Mouse (Mus musculus): ENCODE measurements around the gene Kctd4. TPM values are rescaled to one million over a fixed set of nuclear protein-coding genes. Genes with fewer than 3 reads are reported as not detected.
"Not testable (repeated sequence)": the region's sequence is repeated elsewhere in the genome, so short reads cannot be mapped to it uniquely, and the experiment has no call there.

Gene Kctd4
- polyA plus RNA-seq (2015; fragmentation: Nextera tagmentation; extraction: Ambion mirVana): 7.9 and 8.4 TPM in 2 replicates

DNA sequence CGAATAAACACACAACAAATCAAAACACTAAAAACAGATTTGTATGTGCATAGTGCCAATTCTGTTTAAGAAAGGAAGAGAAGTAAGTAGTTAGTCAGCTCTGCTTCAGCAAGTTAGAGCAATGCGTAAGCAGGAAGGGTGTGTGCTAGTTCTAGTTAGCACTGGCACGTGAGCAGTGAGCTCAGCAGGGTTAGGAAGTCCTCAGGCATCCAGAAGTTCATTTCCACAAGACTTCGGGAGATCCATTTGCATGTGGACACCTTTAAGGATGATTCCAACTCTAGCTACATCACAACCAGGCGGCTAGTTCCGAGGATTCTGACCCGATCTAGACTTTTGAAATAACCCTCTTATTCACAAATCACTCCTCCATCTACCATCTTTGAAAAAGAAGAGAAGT lies at the start of gene Kctd4:
TSS of gene Kctd4 (plus strand) at position 244 of the 400 bp plus-strand sequence.
- Histone ChIP-seq H3K27me3 (replicated peaks) (no peaks in the 10 kb centered on the region), H3K27ac (no peak within 1 kb of the TSS), H3K9me3 (no peaks in the 10 kb centered on the region), H3K4me3 (no peak within 1 kb of the TSS), H3K4me2 (no peak within 1 kb of the TSS), H3K4me1 (no peaks in the 10 kb centered on the region), H3K36me3 (replicated peaks) (no peaks in the 10 kb centered on the region), H3K9ac (no peak within 1 kb of the TSS)
- 92% methylated on average over 7 of the region's 7 CpGs for WGBS
- no peak for ATAC-seq (replicated peaks)

DNA sequence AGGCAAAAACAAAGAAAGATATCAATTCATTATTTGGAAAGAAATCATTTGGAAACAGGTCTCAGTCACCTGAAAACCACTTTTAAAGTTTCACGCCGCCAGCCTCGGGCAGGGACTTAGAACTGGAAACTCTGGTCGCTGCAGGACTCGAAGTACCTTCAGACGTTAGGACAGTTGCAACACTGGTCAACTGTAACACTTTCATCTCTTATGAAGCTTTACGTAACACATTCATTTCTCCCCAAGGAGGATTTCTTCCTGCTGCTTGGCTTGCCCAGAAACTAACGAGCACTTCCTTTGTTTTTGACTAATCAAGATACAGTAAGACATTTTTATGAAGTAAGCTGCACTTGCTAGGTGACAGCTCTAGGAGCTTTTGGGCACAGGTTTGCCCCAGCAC lies 47.9 kb upstream of the Kctd4 start:
- H3K4me3 ChIP-seq: no peak overlapping the region
- no peaks in the 10 kb centered on the region for H3K36me3 ChIP-seq (replicated peaks)
- H3K27me3 ChIP-seq (replicated peaks): no peaks in the 10 kb centered on the region
- no peaks in the 10 kb centered on the region for H3K9me3 ChIP-seq
- no peak overlapping the region for H3K4me2 ChIP-seq
- no peak overlapping the region for H3K9ac ChIP-seq
- ATAC-seq (replicated peaks): no peak
- no peak overlapping the region for H3K27ac ChIP-seq
- H3K4me1 ChIP-seq: peaks cover 4% of the 10 kb centered on the region; the same call in 1 of the 2 replicates
- WGBS: 82% methylated on average over 8 of the region's 8 CpGs

DNA sequence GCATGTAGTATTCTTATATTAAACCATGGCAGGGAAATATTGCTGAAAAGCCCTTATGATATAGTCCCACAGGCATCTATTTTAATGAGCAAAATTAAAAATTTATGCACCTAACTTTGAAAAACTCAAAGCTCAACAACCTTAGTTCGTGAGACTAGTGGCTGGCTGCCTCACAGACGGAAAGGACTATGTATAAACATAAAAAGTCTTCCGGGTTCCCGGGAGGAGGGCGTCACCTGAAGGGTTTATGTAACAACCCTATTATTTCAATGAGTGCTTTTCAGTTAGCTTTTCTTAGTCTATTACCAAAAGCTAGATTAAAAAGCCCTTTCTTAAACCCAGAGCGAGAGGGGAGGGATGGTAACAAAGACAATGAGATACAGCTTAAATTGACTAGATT lies 42.8 kb upstream of the Kctd4 start:
- Histone ChIP-seq H3K27ac (0 out of 2 replicates have a peak overlapping the region, but pooled peaks have one; percentile 44), H3K36me3 (replicated peaks) (no peaks in the 10 kb centered on the region), H3K4me1 (peaks cover 10% of the 10 kb centered on the region), H3K4me3 (no peak overlapping the region), H3K27me3 (replicated peaks) (no peaks in the 10 kb centered on the region), H3K4me2 (no peak overlapping the region), H3K9me3 (no peaks in the 10 kb centered on the region), H3K9ac (no peak overlapping the region)
- WGBS: 55% methylated on average over 6 of the region's 6 CpGs
- no peak for ATAC-seq (replicated peaks)

DNA sequence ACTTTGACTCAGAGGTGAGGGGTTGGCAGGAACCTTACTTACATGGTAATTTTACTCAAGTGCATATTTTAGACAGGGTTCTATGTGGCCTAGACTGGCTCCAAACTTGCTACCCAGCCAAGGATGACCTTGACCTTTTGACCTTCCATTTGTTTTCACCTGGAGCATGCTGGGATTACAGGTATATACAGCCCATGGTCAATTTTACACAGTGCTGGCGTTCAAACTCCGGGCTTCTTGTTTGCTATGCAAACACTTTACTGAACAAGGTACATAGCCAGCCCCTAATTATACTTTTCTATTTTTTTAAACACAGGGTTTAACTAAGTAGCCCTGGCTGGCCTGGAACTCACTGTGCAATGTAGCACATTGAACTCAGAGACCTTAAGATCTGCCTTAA lies 42.1 kb upstream of the Kctd4 start:
- peaks cover 10% of the 10 kb centered on the region for H3K4me1 ChIP-seq
- H3K9ac ChIP-seq: no peak overlapping the region
- no peak overlapping the region for H3K4me3 ChIP-seq
- H3K36me3 ChIP-seq (replicated peaks): no peaks in the 10 kb centered on the region
- H3K27ac ChIP-seq: peak overlapping the region; percentile 44; the same call in 1 of the 2 replicates
- no peak overlapping the region for H3K4me2 ChIP-seq
- ATAC-seq (replicated peaks): no peak
- H3K27me3 ChIP-seq (replicated peaks): no peaks in the 10 kb centered on the region
- WGBS: 88% methylated on average over 2 of the region's 2 CpGs
- H3K9me3 ChIP-seq: no peaks in the 10 kb centered on the region

DNA sequence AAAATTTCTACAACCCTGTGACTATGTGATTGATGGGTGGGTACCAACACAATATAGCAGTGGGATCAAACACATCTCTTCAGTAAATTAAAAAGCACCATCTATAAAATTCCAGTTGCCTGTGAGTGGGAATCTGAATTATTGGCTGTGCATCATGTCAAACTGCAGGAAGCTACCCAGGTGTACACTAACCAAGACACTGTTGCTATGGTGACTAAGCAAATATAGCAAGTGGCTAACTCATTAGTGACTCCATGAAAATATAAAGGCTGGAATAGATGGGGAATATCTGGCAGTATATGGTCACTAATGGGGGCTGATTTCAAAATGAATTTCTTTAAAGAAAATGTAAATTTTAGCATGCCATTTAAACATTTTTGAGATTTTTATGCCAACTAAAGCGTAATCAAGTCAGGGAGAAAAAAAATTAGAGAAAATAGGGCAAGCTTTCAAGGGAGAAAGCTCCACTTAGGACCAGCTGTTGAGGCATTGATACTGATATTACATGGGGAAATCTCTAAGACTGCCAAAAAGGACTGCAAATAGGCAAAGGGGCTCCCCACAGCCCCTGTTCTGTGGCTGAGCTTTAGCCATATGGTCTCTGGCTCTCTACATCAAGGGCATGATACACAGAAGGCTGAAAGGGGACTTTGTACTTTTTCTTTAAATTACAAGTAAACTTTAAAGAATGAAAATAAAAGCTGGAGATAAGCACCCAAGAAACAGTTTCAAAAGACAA lies 31.3 kb upstream of the Kctd4 start:
- no peaks in the 10 kb centered on the region for H3K27me3 ChIP-seq (replicated peaks)
- H3K9me3 ChIP-seq: no peaks in the 10 kb centered on the region
- H3K4me2 ChIP-seq: no peak overlapping the region
- H3K4me1 ChIP-seq: peaks cover 3% of the 10 kb centered on the region
- ATAC-seq (replicated peaks): peak; percentile 77
- 83% methylated on average over 1 of the region's 1 CpGs for WGBS
- no peak overlapping the region for H3K9ac ChIP-seq
- H3K27ac ChIP-seq: 0 out of 2 replicates have a peak overlapping the region, but pooled peaks have one; percentile 6
- no peak overlapping the region for H3K4me3 ChIP-seq
- no peaks in the 10 kb centered on the region for H3K36me3 ChIP-seq (replicated peaks)

DNA sequence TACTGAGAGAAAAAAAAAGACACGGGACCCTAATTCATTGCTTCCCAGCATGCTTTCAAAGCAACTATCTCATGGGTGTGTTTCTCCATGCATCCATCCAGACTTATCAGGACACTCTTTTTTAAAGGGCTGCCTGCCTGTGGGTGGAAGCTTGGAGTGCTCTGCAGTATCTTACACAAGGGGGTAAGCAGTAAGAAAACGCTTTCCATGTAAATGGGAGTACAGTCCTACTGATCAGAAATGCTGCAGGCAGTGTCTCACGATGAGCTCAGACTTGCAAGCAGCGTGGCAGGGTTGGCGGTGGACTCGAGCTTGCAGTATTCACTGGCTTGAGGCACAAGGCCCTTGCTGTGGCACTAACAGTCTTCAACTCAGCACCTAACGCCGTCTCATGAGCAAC lies 25.1 kb upstream of the Kctd4 start:
- not testable (repeated sequence) for H3K9me3 ChIP-seq; H3K36me3 ChIP-seq (replicated peaks); H3K27me3 ChIP-seq (replicated peaks); H3K4me1 ChIP-seq; H3K27ac ChIP-seq; ATAC-seq (replicated peaks); H3K4me2 ChIP-seq; H3K4me3 ChIP-seq; H3K9ac ChIP-seq
- 83% methylated on average over 8 of the region's 8 CpGs for WGBS

DNA sequence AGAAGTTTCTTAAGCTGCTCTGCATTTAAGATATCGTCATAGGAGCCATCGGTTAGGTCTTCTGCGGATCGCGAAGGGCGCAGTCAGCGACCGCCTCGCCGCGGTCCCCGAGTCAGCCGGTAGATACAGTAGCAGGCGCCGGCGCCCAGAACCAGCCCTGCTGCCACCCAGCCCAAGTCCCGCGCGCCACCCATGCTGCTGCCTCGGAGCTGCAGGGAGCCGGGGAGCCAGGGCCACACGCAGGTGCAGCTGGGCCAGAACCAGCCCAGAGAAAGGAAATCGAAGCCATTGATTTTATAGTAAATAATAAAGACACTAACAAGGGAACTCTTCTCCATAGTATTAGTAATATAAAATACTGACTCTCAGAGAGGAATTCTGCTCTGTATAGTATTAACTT lies 23.5 kb upstream of the Kctd4 start:
- no peak for ATAC-seq (replicated peaks)
- no peak overlapping the region for H3K9ac ChIP-seq
- no peaks in the 10 kb centered on the region for H3K36me3 ChIP-seq (replicated peaks)
- no peak overlapping the region for H3K27ac ChIP-seq
- no peak overlapping the region for H3K4me3 ChIP-seq
- no peak overlapping the region for H3K4me2 ChIP-seq
- H3K27me3 ChIP-seq (replicated peaks): no peaks in the 10 kb centered on the region
- H3K9me3 ChIP-seq: no peaks in the 10 kb centered on the region
- no peaks in the 10 kb centered on the region for H3K4me1 ChIP-seq
- 95% methylated on average over 23 of the region's 23 CpGs for WGBS

DNA sequence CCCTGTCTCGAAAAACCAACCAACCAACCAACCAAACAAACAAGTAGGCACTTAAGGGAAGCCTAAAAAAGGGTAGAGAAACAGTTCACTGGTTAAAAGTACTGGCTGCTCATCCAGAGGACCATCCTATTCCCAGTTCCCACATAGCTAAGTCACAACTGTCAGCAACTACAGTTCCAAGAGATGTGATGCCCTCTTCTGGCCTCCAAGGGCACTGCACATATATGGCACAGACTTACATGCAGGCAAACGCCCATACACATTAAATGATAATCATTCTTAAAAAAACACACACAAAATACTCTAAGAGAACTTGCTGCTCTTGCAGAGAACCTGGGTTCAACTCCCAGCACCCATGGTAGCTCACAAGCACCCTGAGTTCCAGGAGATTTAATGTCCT lies 20.4 kb upstream of the Kctd4 start:
- no peak for ATAC-seq (replicated peaks)
- no peaks in the 10 kb centered on the region for H3K36me3 ChIP-seq (replicated peaks)
- no peak overlapping the region for H3K4me2 ChIP-seq
- H3K4me1 ChIP-seq: no peaks in the 10 kb centered on the region
- no peak overlapping the region for H3K9ac ChIP-seq
- H3K9me3 ChIP-seq: no peaks in the 10 kb centered on the region
- H3K27me3 ChIP-seq (replicated peaks): no peaks in the 10 kb centered on the region
- H3K4me3 ChIP-seq: no peak overlapping the region
- H3K27ac ChIP-seq: no peak overlapping the region
- WGBS: 97% methylated on average over 2 of the region's 2 CpGs

DNA sequence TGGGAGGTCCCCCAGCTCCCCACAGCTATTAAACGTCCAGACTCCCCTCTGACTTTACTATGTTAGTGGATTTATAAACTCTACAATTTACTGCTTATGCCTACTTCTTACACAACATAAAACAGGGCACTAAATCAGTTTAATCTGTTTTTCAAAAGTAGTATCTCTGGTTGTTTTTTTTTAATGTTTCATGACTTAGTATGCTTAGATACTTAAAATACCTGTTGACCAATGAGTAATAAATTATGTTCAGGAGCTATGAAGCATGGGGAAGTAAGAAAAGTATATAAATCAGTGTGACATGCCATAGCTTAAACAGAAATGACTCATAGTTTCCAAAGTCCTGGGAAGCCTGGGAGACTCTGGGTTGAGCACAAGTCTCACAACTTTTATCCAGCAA lies 17.1 kb upstream of the Kctd4 start:
- H3K4me2 ChIP-seq: no peak overlapping the region

DNA sequence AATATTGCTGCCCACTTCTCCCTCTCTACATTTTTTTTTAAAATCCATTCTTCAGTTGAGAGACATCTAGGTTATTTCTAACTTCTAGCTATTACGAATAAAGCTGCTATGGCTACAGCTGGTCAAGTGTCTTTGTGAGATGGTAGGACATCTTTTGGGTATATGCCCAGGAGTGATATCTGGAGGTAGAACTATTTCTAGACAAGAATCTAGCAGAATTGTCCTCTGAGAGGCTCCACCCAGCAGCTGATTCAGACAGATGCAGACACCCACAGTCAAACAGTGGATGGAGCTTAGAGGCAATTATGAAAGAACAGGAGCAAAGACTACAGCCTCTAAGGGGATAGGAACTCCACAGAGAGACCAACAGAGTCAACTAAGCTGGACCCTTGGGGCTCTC lies 13.3 kb upstream of the Kctd4 start:
- Histone ChIP-seq H3K4me1 (no peaks in the 10 kb centered on the region), H3K36me3 (replicated peaks) (no peaks in the 10 kb centered on the region), H3K9ac (no peak overlapping the region), H3K4me3 (no peak overlapping the region), H3K27ac (no peak overlapping the region), H3K4me2 (no peak overlapping the region), H3K27me3 (replicated peaks) (no peaks in the 10 kb centered on the region), H3K9me3 (no peaks in the 10 kb centered on the region)
- 100% methylated on average over 1 of the region's 1 CpGs for WGBS
- ATAC-seq (replicated peaks): no peak

More for the DNA sequence above, 17.1 kb upstream of the Kctd4 start:
- 84% methylated on average over 1 of the region's 1 CpGs for WGBS
- H3K4me3 ChIP-seq: no peak overlapping the region
- H3K27me3 ChIP-seq (replicated peaks): no peaks in the 10 kb centered on the region
- H3K9me3 ChIP-seq: no peaks in the 10 kb centered on the region
- no peak overlapping the region for H3K27ac ChIP-seq
- H3K36me3 ChIP-seq (replicated peaks): no peaks in the 10 kb centered on the region
- no peak for ATAC-seq (replicated peaks)
- no peaks in the 10 kb centered on the region for H3K4me1 ChIP-seq
- no peak overlapping the region for H3K9ac ChIP-seq

DNA sequence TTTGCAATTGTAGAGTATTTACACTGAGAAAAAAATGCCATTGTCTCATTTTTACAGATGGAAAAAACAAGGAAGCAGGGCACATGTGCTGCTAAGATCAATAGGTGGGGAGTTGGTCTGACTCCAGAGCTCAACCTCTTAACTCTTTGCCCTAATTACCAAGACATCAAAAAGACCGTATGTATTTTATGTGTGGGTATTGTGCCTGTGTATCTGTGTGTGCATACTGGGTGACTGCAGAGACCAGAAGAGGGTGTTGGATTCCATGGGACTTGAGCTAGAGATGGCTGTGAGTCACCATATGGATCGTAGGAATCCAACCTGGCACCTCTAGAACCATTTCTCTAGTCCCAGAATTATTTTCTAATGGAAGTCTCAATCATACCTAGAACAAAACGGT lies 12.4 kb upstream of the Kctd4 start:
- no peak overlapping the region for H3K4me2 ChIP-seq
- ATAC-seq (replicated peaks): no peak
- 94% methylated on average over 3 of the region's 3 CpGs for WGBS

DNA sequence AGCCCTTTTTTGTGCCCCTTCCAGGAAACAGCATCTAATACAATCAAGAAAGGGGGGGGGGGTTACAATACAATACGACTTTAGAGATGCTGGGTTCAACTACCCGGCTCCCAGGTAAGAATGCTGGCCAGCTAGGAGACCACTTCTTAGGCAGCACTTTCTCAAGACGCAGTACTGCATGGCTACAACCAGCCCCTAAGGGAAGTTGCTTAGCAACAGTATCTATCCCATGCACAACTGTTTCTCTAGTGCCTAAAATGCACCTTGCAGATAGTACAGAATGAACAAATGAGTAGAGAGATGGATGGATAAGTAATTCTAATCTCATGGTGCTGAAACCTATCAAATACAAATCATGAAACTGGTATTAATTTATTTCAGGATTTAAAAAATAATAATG lies 7.1 kb upstream of the Kctd4 start:
- Histone ChIP-seq H3K4me1 (peaks cover 12% of the 10 kb centered on the region), H3K27ac (peak overlapping the region; percentile 62), H3K27me3 (replicated peaks) (no peaks in the 10 kb centered on the region), H3K9me3 (no peaks in the 10 kb centered on the region), H3K4me3 (no peak overlapping the region), H3K36me3 (replicated peaks) (no peaks in the 10 kb centered on the region), H3K4me2 (no peak overlapping the region), H3K9ac (no peak overlapping the region; the same call in 1 of the 2 replicates)
- ATAC-seq (replicated peaks): peak; percentile 73
- WGBS: 24% methylated on average over 3 of the region's 3 CpGs

More for the DNA sequence above, 12.4 kb upstream of the Kctd4 start:
- Histone ChIP-seq H3K4me3 (no peak overlapping the region), H3K9ac (no peak overlapping the region), H3K4me1 (peaks cover 6% of the 10 kb centered on the region; the same call in 1 of the 2 replicates), H3K27me3 (replicated peaks) (no peaks in the 10 kb centered on the region), H3K27ac (no peak overlapping the region), H3K36me3 (replicated peaks) (no peaks in the 10 kb centered on the region), H3K9me3 (no peaks in the 10 kb centered on the region)

DNA sequence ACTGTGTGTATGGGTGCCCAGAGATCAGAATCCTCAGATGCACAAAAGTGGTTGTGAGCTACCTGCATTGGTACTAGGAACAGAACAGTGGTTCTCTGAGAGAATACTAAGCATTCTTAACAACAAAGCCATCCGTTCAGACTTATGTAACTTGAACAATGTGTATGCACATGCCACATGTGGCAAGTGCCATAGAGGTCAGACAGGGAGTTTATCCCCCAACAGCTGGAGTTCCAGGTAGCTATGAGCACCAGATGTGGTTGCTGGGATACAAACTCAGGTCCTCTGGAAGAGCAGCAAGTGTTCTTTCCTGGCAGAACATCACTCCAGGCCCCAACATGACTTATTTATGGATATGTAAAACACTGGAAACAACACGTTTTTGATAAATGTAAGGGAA lies 1.8 kb upstream of the Kctd4 start:
- Histone ChIP-seq H3K27me3 (replicated peaks) (no peaks in the 10 kb centered on the region), H3K4me1 (no peaks in the 10 kb centered on the region; the same call in 1 of the 2 replicates), H3K27ac (no peak overlapping the region), H3K9me3 (no peaks in the 10 kb centered on the region), H3K36me3 (replicated peaks) (no peaks in the 10 kb centered on the region), H3K4me3 (no peak overlapping the region), H3K9ac (no peak overlapping the region), H3K4me2 (no peak overlapping the region)
- WGBS: 48% methylated on average over 2 of the region's 2 CpGs
- ATAC-seq (replicated peaks): no peak
